ENCODE assay signal across 15 mouse cellular contexts in genomic region chr2:135283783-135284182, GRCm38 (mm10).
DNase-seq lines count a peak whose midpoint lies in the region; ATAC-seq and TF ChIP-seq lines count a peak whose summit lies in the region.
"Had no signal": no experiment of that assay in that cellular context is flagged by ENCODE, and none has a peak within 500 bp of the region (broad histone marks: within the 10 kb centered on the region; RNA-seq: fewer than 3 reads in every experiment).

No protein-coding gene starts in this region.

- H3K9ac ChIP-seq in kidney, postnatal 0 days (ENCODE audit: low read depth, low read length): no peak overlapping the region
- no peak overlapping the region for H3K9ac ChIP-seq in kidney, embryonic 14.5 days (ENCODE audit: low read depth, low read length)
- H3K9ac ChIP-seq: midbrain, embryonic 12.5 days had no signal

- no peak overlapping the region for H3K27ac ChIP-seq in kidney, postnatal 0 days
- no peak overlapping the region for H3K27ac ChIP-seq in kidney, embryonic 14.5 days (ENCODE audit: low read depth, low read length)
- H3K27ac ChIP-seq: midbrain, embryonic 12.5 days had no signal

- no peaks in the 10 kb centered on the region for H3K27me3 ChIP-seq in kidney, postnatal 0 days (ENCODE audit: insufficient read depth, low read length)
- H3K27me3 ChIP-seq in kidney, embryonic 14.5 days (ENCODE audit: control insufficient read depth, insufficient read depth, low read length): no peaks in the 10 kb centered on the region
- H3K27me3 ChIP-seq: midbrain, embryonic 12.5 days had no signal

- DNase-seq in embryo, embryonic 10 days (ENCODE audit: low spot score): peak; percentile 31
- no peak for DNase-seq in embryo, embryonic 9.5 days (ENCODE audit: extremely low spot score)
- DNase-seq in kidney, postnatal 0 days (ENCODE audit: low spot score): peak; percentile 35
- DNase-seq in retina, embryonic 14.5 days (ENCODE audit: low spot score): peak; percentile 16
- no peak for DNase-seq in retina, postnatal 1 day
- DNase-seq: cerebellum, adult 9-10 months; gastrocnemius, postnatal 25 days; heart, postnatal 10 days; kidney, postnatal 4 days had no signal

- ATAC-seq in kidney, postnatal 0 days (replicated peaks; ENCODE audit: low FRiP score, low read depth): no peak
- no peak for ATAC-seq in kidney, embryonic 14.5 days (ENCODE audit: low FRiP score, low TSS enrichment)
- ATAC-seq in erythroblast, adult 5-6 weeks (replicated peaks; ENCODE audit: low FRiP score, poor library complexity, severe bottlenecking): no peak
- ATAC-seq in monocyte, adult 5-6 weeks (replicated peaks; ENCODE audit: insufficient number of reproducible peaks, low FRiP score, low TSS enrichment, poor library complexity, severe bottlenecking): no peak
- ATAC-seq: forebrain, embryonic 16.5 days had no signal

- no peak overlapping the region for H3K4me2 ChIP-seq in kidney, postnatal 0 days (ENCODE audit: low read length)
- no peak overlapping the region for H3K4me2 ChIP-seq in kidney, embryonic 14.5 days (replicated peaks; ENCODE audit: low read depth, low read length)
- H3K4me2 ChIP-seq: midbrain, embryonic 12.5 days had no signal

- no peak overlapping the region for H3K4me3 ChIP-seq in kidney, postnatal 0 days (replicated peaks; ENCODE audit: low read depth, low read length)
- no peak overlapping the region for H3K4me3 ChIP-seq in kidney, embryonic 14.5 days (ENCODE audit: low read length)
- H3K4me3 ChIP-seq: midbrain, embryonic 12.5 days had no signal

- no peaks in the 10 kb centered on the region for H3K4me1 ChIP-seq in kidney, postnatal 0 days (replicated peaks; ENCODE audit: insufficient read depth, low read length)
- no peaks in the 10 kb centered on the region for H3K4me1 ChIP-seq in kidney, embryonic 14.5 days (ENCODE audit: control insufficient read depth, insufficient read depth, low read length)
- H3K4me1 ChIP-seq: midbrain, embryonic 12.5 days had no signal

- no peaks in the 10 kb centered on the region for H3K9me3 ChIP-seq in kidney, postnatal 0 days (replicated peaks; ENCODE audit: low read length)
- H3K9me3 ChIP-seq in kidney, embryonic 14.5 days (ENCODE audit: control insufficient read depth, low read length): no peaks in the 10 kb centered on the region
- H3K9me3 ChIP-seq: G1E; midbrain, embryonic 12.5 days had no signal

- 72% methylated on average over 3 of the region's 3 CpGs for WGBS in kidney, postnatal 0 days
- WGBS in kidney, embryonic 14.5 days: 69% methylated on average over 3 of the region's 3 CpGs

- peak; percentile 58 for TF ChIP-seq CTCF in kidney, postnatal 0 days (IDR thresholded peaks at IDR 0.05; ENCODE audit: low read depth)

- no peaks in the 10 kb centered on the region for H3K36me3 ChIP-seq in kidney, postnatal 0 days (ENCODE audit: insufficient read depth, low read length)
- no peaks in the 10 kb centered on the region for H3K36me3 ChIP-seq in kidney, embryonic 14.5 days (ENCODE audit: control insufficient read depth, insufficient read depth, low read length)
- H3K36me3 ChIP-seq: G1E; midbrain, embryonic 12.5 days had no signal

Comparison
In these comparisons a context has a peak if more than half of its experiments do, and no peak if none do; other contexts are left out.
1. DNase-seq: peak in embryo, embryonic 10 days (single experiment), kidney, postnatal 0 days (single experiment) and retina, embryonic 14.5 days (single experiment); none in embryo, embryonic 9.5 days (single experiment) and retina, postnatal 1 day (single experiment).